Mouse (Mus musculus): ENCODE data around the gene Hoxb5. TPM values are rescaled to one million over a fixed set of nuclear protein-coding genes. Genes with fewer than 3 reads are reported as not detected.

The Hoxb5 gene
- total RNA-seq, 1 experiment from 2014 or later: 17.1 TPM

DNA sequence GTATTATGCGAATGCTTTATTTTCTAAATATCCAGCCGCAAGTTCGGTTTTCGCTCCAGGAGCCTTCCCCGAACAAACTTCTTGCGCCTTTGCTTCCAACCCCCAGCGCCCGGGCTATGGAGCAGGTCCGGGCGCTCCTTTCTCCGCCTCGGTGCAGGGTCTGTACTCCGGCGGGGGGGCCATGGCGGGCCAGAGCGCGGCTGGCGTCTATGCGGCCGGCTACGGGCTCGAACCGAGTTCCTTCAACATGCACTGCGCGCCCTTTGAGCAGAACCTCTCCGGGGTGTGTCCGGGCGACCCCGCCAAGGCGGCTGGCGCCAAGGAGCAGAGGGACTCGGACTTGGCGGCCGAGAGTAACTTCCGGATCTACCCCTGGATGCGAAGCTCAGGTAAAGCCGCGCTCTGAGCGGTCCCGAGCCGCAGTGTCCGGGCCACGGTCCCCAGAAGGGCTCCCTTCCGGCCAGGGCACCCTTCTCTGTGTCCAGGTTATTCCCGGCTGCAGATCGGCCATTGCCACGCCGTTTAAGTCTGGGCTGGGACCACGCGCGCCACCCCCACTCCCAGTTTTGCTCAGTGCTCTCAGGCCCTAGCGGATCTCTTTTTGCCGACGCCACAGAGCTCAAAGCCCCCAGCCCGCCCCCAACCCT is 16.3 kb upstream of the Hoxb5 start:
- DNase-seq: peak; percentile 74

DNA sequence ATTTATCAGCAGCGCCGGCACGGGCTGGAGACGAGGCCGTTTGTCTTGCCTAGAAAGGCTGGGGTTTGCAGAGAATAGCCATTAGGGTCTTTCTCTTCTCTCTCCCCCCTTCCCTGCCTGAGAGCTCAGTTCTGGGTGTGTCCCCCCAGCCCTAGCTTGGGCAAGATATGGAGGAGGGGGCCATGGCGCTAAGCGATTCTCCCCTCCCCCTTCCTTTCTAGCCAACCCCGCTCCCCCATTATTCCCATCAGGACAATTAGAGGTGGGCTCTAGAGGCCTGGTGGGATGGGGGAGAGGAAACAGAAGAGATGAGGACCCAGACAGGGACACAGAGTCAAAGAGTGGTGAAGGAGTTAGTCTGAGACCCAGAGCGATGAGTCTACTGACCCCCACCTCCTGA is 15.7 kb upstream of the Hoxb5 start:
- no peak for DNase-seq

GRCm38 (mm10) chr11:96288455-96289221 is 14.5 kb upstream of the Hoxb5 start:
- no peak for DNase-seq

- no peak for DNase-seq
These were observed 13.8 kb upstream of the Hoxb5 start for GRCm38 (mm10) chr11:96289293-96289692.

DNA sequence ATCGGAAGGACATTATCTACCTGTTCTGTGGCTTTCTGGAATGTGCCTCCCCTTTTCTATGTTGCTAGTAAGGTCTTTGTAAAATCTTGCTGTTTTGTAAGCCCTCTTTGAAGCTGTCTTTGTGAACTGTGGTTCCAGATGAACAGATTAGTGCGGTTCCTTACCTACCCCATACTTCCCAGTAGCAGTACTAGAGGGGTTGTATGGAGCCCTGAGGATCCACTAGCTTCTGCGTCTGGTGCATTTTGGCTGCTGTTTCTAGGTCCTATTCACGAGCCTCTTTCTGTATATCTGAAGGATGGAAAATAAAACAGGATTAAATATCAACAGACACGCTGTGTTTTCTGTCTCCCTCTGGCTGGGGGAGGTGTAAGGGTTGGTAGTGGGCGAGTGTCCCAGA is 13.3 kb upstream of the Hoxb5 start:
- no peak for DNase-seq

GRCm38 (mm10) chr11:96290705-96291355 is 12.3 kb upstream of the Hoxb5 start:
- DNase-seq: no peak

- DNase-seq: peak; percentile 89
These were observed 11.2 kb upstream of the Hoxb5 start, which contains the start of gene Hoxb6 for GRCm38 (mm10) chr11:96291681-96292564. Gene Hoxb6 (plus strand): TSS chr11:96292476.

GRCm38 (mm10) chr11:96292565-96293301 is 10.4 kb upstream of the Hoxb5 start:
- DNase-seq: peak; percentile 75

GRCm38 (mm10) chr11:96293302-96293921 is 9.7 kb upstream of the Hoxb5 start:
- peak; percentile 56 for DNase-seq

DNA sequence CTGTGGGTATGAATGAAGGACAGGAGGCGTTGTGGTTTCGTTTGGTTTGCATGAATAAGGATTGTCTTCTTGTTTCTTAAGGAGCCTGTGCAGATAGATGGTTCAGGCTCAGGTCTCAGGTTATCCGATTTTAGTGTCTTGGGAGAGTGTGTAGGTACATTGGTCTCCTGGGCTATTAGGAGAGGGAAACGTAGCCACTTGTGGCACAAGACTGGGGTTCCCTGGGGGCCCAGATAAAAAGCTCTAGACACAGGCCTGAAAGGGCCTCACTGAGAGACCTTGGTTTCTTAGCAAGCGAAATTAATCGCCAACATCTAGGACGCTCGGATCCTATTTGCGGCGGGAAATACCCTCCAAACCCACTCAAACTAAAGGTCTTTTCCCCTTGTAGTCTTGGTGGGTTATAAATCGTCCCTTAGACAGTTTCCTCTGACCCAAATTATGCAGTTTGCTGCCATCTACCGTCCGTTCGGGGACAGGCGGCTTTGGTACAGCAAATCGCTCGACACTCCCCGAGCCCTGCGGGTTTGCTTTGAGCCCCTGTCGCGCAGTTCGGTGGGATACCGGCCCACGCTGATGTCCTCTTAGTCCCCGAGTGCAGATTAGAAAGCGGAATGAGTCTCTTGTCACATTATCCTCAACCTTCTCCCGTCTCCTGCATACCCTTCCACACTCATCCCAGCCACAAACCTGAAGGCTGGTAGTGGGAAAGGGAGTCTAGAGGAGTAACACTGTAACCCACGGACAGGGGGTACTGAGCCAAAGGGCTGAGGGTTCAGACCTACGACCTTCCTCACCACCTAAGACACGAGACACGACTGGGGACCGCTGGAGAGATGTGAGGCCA is 8.7 kb upstream of the Hoxb5 start:
- peak; percentile 93 for DNase-seq

DNA sequence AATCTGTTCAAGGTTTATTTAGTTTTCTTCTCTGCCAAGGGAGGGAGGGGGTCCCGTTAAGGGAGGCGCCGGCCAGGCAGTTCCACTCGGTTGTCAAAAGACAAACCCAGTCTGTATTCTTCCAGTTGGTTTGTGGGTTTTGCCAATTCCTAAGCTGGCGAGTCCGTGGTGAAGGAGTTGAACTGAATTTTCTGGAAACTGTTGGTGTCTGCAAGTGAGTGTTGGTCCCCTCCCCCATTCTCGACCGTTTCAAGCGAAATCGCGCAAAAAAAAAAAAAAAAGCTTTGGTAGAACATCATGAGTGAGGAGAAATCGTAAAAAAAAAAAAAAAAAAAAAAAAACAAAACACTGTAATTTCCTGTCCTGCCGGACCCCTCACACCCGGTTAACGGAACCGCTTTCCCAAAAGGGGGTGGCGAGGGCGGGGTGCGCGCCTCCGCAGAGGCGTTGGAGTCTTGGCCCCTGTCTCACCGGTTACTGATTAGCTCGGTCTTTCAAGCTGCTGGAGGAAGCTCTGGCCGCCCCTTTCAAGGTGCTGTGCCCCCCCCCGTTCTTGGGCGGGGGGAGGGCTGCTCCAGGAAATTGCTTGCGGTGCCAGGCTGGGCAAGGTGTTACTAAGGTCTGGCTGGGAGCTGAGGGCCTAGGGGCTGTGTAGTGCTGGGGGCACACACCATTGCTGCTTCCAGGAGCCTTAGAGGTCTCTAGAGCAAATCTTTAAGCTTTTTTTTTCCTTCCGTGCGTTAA is 7.9 kb upstream of the Hoxb5 start:
- peak; percentile 64 for DNase-seq

DNA sequence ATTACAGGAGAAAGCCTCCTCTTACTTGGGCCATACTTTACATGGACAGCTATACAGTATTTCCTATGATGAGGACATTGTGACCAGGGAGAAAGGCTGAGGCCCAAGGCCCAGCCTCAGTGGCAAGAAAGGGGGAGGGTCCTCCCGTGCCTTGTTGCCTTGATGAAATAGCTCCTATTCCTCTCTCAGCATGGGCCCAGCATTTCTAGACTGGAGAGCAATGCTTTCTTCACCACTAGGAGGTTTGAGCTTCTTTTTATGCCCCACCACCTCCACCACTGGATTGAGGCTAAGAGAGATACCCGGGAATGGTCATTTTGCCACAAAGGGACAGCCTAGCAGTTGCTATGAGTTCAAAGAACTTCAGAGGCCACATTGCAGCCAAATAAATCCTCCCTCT is 6.1 kb upstream of the Hoxb5 start:
- DNase-seq: no peak

DNA sequence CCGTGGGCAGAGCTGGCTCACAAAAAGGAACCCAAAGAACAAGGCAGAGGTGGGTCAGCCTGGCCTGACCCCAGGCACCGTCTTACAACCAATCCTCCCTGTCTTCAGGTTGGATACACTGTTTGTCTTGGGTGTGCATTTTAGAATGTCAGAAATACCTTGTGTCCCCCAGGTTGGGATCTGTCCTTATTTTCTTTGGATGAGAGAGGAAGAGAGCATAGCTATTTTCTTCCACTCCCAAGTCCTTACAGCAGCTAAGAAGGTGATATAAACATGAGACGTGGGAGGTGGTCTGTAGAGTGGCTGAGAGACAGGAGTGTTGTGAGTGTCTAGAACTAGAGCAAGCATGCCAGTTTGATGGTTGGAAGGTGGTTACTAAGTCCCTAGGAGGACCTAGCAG is 5.7 kb upstream of the Hoxb5 start:
- no peak for DNase-seq

- DNase-seq: no peak
These were observed 5.0 kb upstream of the Hoxb5 start for GRCm38 (mm10) chr11:96297968-96298635.

GRCm38 (mm10) chr11:96298895-96299667 is 4.1 kb upstream of the Hoxb5 start:
- peak; percentile 92 for DNase-seq

- DNase-seq: peak; percentile 32
These were observed 3.4 kb upstream of the Hoxb5 start for GRCm38 (mm10) chr11:96299781-96300180.

DNA sequence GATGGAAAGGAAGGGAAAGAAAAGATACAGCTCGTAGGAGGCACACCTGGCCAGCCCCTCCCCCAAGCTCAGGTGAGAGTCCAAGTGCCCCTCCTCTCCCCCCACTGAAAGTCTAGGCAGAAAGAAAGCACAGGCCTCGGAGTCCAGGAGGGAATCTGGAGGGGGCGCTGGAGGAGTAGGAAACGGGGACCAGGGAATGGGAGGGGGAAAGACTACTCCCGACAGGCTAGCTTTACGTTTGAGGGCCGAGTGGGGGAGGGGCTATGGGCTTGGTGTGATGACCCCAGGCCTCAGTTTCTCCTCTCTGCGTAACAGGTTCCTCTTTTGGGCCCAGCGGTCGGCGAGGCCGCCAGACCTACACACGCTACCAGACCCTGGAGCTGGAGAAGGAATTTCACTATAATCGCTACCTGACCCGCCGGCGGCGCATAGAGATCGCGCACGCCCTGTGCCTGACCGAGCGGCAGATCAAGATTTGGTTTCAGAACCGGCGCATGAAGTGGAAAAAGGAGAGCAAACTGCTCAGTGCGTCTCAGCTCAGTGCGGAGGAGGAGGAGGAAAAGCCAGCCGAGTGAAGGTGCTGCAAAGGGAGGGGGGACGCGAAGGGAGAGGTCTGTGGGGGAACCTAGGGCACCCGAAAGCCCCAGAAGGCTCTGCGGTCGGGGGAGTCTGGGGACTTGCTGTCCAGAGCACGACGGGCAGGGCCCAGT is 2.6 kb upstream of the Hoxb5 start:
- peak; percentile 66 for DNase-seq

Data from adrenal gland, postnatal 14 days (tissue).